Mouse (Mus musculus): ENCODE results near the gene Il4ra. TPM values are rescaled to one million over a fixed set of nuclear protein-coding genes. Genes with fewer than 3 reads are reported as not detected.

The Il4ra gene
- polyA plus RNA-seq, 1 experiment from 2014 or later, result 4.9 TPM

GRCm38 (mm10) chr7:125561085-125561690, 9.3 kb downstream of the Il4ra start:
- Histone ChIP-seq H3K4me3 (no peak overlapping the region), H3K4me2 (no peak overlapping the region), H3K9ac (no peak overlapping the region), H3K36me3 (no peaks in the 10 kb centered on the region), H3K4me1 (peaks cover 34% of the 10 kb centered on the region), H3K9me3 (no peaks in the 10 kb centered on the region), H3K27me3 (replicated peaks) (no peaks in the 10 kb centered on the region), H3K27ac (replicated peaks) (no peak overlapping the region)
- ATAC-seq (ENCODE audit: extremely low read depth, insufficient number of reproducible peaks, low FRiP score, low TSS enrichment), result no peak
- WGBS, result 42% methylated on average over 9 of the region's 9 CpGs

- Histone ChIP-seq H3K9ac (no peak overlapping the region), H3K4me1 (peaks cover 24% of the 10 kb centered on the region), H3K9me3 (no peaks in the 10 kb centered on the region), H3K4me3 (no peak overlapping the region), H3K27me3 (replicated peaks) (no peaks in the 10 kb centered on the region), H3K36me3 (no peaks in the 10 kb centered on the region), H3K4me2 (no peak overlapping the region), H3K27ac (replicated peaks) (no peak overlapping the region)
- WGBS, result 67% methylated on average over 4 of the region's 4 CpGs
- ATAC-seq (ENCODE audit: extremely low read depth, insufficient number of reproducible peaks, low FRiP score, low TSS enrichment), result no peak
Observed at GRCm38 (mm10) chr7:125562413-125562812, 10.5 kb downstream of the Il4ra start.

- Histone ChIP-seq H3K36me3 (no peaks in the 10 kb centered on the region), H3K27me3 (replicated peaks) (no peaks in the 10 kb centered on the region), H3K4me3 (no peak overlapping the region), H3K4me2 (no peak overlapping the region), H3K9me3 (no peaks in the 10 kb centered on the region), H3K4me1 (peaks cover 24% of the 10 kb centered on the region), H3K9ac (no peak overlapping the region), H3K27ac (replicated peaks) (no peak overlapping the region)
- whole genome bisulfite sequencing, result 75% methylated on average over 3 of the region's 3 CpGs
- ATAC-seq (ENCODE audit: extremely low read depth, insufficient number of reproducible peaks, low FRiP score, low TSS enrichment), result no peak
Observed at GRCm38 (mm10) chr7:125563093-125563492, 11.2 kb downstream of the Il4ra start.

GRCm38 (mm10) chr7:125564316-125565024, 12.6 kb downstream of the Il4ra start:
- H3K27me3 ChIP-seq (replicated peaks), result no peaks in the 10 kb centered on the region
- H3K36me3 ChIP-seq, result peaks cover 4% of the 10 kb centered on the region; the same call in 1 of the 2 replicates
- H3K27ac ChIP-seq (replicated peaks), result no peak overlapping the region
- no peak overlapping the region for H3K9ac ChIP-seq
- no peaks in the 10 kb centered on the region for H3K9me3 ChIP-seq
- ATAC-seq (ENCODE audit: extremely low read depth, insufficient number of reproducible peaks, low FRiP score, low TSS enrichment), result no peak
- no peak overlapping the region for H3K4me2 ChIP-seq
- peaks cover 18% of the 10 kb centered on the region for H3K4me1 ChIP-seq
- H3K4me3 ChIP-seq, result no peak overlapping the region
- 62% methylated on average over 11 of the region's 11 CpGs for WGBS

GRCm38 (mm10) chr7:125565516-125566285, 13.8 kb downstream of the Il4ra start:
- 74% methylated on average over 12 of the region's 12 CpGs for WGBS

GRCm38 (mm10) chr7:125566420-125566819, 14.5 kb downstream of the Il4ra start:
- Histone ChIP-seq H3K27me3 (replicated peaks) (no peaks in the 10 kb centered on the region), H3K4me3 (no peak overlapping the region), H3K4me1 (peaks cover 2% of the 10 kb centered on the region), H3K9me3 (no peaks in the 10 kb centered on the region), H3K9ac (no peak overlapping the region), H3K36me3 (peaks cover 15% of the 10 kb centered on the region), H3K4me2 (no peak overlapping the region), H3K27ac (replicated peaks) (no peak overlapping the region)
- ATAC-seq (ENCODE audit: extremely low read depth, insufficient number of reproducible peaks, low FRiP score, low TSS enrichment), result no peak
- 76% methylated on average over 2 of the region's 2 CpGs for WGBS

More at GRCm38 (mm10) chr7:125565516-125566285, 13.8 kb downstream of the Il4ra start:
- Histone ChIP-seq H3K4me2 (no peak overlapping the region), H3K27ac (replicated peaks) (no peak overlapping the region), H3K9ac (no peak overlapping the region), H3K4me3 (no peak overlapping the region), H3K9me3 (no peaks in the 10 kb centered on the region), H3K4me1 (peaks cover 9% of the 10 kb centered on the region), H3K27me3 (replicated peaks) (no peaks in the 10 kb centered on the region), H3K36me3 (peaks cover 15% of the 10 kb centered on the region)
- ATAC-seq (ENCODE audit: extremely low read depth, insufficient number of reproducible peaks, low FRiP score, low TSS enrichment), result no peak

- Histone ChIP-seq H3K36me3 (peaks cover 15% of the 10 kb centered on the region), H3K4me1 (peaks cover 6% of the 10 kb centered on the region; the same call in 1 of the 2 replicates), H3K27ac (replicated peaks) (no peak overlapping the region), H3K9ac (no peak overlapping the region), H3K4me2 (no peak overlapping the region), H3K9me3 (no peaks in the 10 kb centered on the region), H3K4me3 (no peak overlapping the region), H3K27me3 (replicated peaks) (no peaks in the 10 kb centered on the region)
- ATAC-seq (ENCODE audit: extremely low read depth, insufficient number of reproducible peaks, low FRiP score, low TSS enrichment), result no peak
- WGBS, result 75% methylated on average over 8 of the region's 8 CpGs
Observed at GRCm38 (mm10) chr7:125568888-125569287, 17.0 kb downstream of the Il4ra start.

- Histone ChIP-seq H3K4me2 (no peak overlapping the region), H3K27ac (replicated peaks) (no peak overlapping the region), H3K36me3 (peaks cover 18% of the 10 kb centered on the region), H3K4me1 (peaks cover 20% of the 10 kb centered on the region), H3K27me3 (replicated peaks) (no peaks in the 10 kb centered on the region), H3K9ac (no peak overlapping the region), H3K9me3 (no peaks in the 10 kb centered on the region), H3K4me3 (no peak overlapping the region)
- ATAC-seq (ENCODE audit: extremely low read depth, insufficient number of reproducible peaks, low FRiP score, low TSS enrichment), result no peak
- 77% methylated on average over 19 of the region's 19 CpGs for WGBS
Observed at GRCm38 (mm10) chr7:125571891-125572290, 20.0 kb downstream of the Il4ra start.

GRCm38 (mm10) chr7:125572737-125573136, 20.8 kb downstream of the Il4ra start:
- H3K36me3 ChIP-seq, result peaks cover 18% of the 10 kb centered on the region
- 67% methylated on average over 6 of the region's 6 CpGs for WGBS
- no peaks in the 10 kb centered on the region for H3K27me3 ChIP-seq (replicated peaks)
- ATAC-seq (ENCODE audit: extremely low read depth, insufficient number of reproducible peaks, low FRiP score, low TSS enrichment), result no peak
- H3K4me3 ChIP-seq, result no peak overlapping the region
- H3K4me1 ChIP-seq, result peaks cover 29% of the 10 kb centered on the region
- H3K9me3 ChIP-seq, result no peaks in the 10 kb centered on the region
- no peak overlapping the region for H3K4me2 ChIP-seq
- H3K9ac ChIP-seq, result no peak overlapping the region
- no peak overlapping the region for H3K27ac ChIP-seq (replicated peaks)

- Histone ChIP-seq H3K4me1 (peaks cover 35% of the 10 kb centered on the region), H3K27ac (replicated peaks) (no peak overlapping the region), H3K9me3 (no peaks in the 10 kb centered on the region), H3K4me2 (no peak overlapping the region), H3K4me3 (no peak overlapping the region), H3K36me3 (peaks cover 18% of the 10 kb centered on the region), H3K9ac (no peak overlapping the region), H3K27me3 (replicated peaks) (no peaks in the 10 kb centered on the region)
- no peak for ATAC-seq (ENCODE audit: extremely low read depth, insufficient number of reproducible peaks, low FRiP score, low TSS enrichment)
- 72% methylated on average over 2 of the region's 2 CpGs for WGBS
Observed at GRCm38 (mm10) chr7:125573849-125574248, 21.9 kb downstream of the Il4ra start.

- whole genome bisulfite sequencing, result 53% methylated on average over 3 of the region's 3 CpGs
- Histone ChIP-seq H3K4me1 (peaks cover 35% of the 10 kb centered on the region), H3K9me3 (no peaks in the 10 kb centered on the region), H3K27me3 (replicated peaks) (no peaks in the 10 kb centered on the region), H3K36me3 (peaks cover 10% of the 10 kb centered on the region), H3K27ac (replicated peaks) (no peak overlapping the region), H3K9ac (no peak overlapping the region), H3K4me2 (no peak overlapping the region), H3K4me3 (no peak overlapping the region)
- ATAC-seq (ENCODE audit: extremely low read depth, insufficient number of reproducible peaks, low FRiP score, low TSS enrichment), result no peak
Observed at GRCm38 (mm10) chr7:125574832-125575231, 22.9 kb downstream of the Il4ra start.

Data from heart, embryonic 13.5 days (tissue).